Mouse (Mus musculus) hindbrain, postnatal 0 days (tissue): ENCODE measurements around the gene Cdyl2. TPM values are rescaled to one million over a fixed set of nuclear protein-coding genes. Genes with fewer than 3 reads are reported as not detected.

Experiments
- ATAC-seq: fragments of 200-750 bp; cut with Nextera tagmentation; 2 replicates; pipeline ENCODE4 v1.8.0; 2017; ENCODE audit warnings: mild to moderate bottlenecking, moderate TSS enrichment, moderate library complexity
- DNase-seq: peaks from one replicate; pipeline ENCODE4 v3.0.0-alpha.2; 2015; ENCODE audit warnings: low spot score
- H3K27ac ChIP-seq: fragments of 300-500 bp; sonication (generic); 2 replicates; pipeline ENCODE4 v1.5.1; 2014; ENCODE audit warnings: mild to moderate bottlenecking
- H3K27me3 ChIP-seq: fragments of 300-500 bp; sonication (generic); 2 replicates; pipeline ENCODE4 v1.6.1; 2014; ENCODE audit warnings: low read length, mixed read lengths; ENCODE audit not compliant: insufficient read depth
- H3K36me3 ChIP-seq: fragments of 300-500 bp; sonication (generic); 2 replicates; pipeline ENCODE4 v1.6.1; 2014; ENCODE audit warnings: low read length, mixed read lengths; ENCODE audit not compliant: insufficient read depth
- H3K4me1 ChIP-seq: fragments of 300-500 bp; sonication (generic); 2 replicates; pipeline ENCODE4 v1.6.1; 2014; ENCODE audit warnings: antibody characterized with exemption, low read length, mixed read lengths; ENCODE audit not compliant: insufficient read depth
- H3K4me2 ChIP-seq: fragments of 300-500 bp; sonication (generic); 2 replicates; pipeline ENCODE4 v1.6.1; 2014; ENCODE audit warnings: low read depth, mild to moderate bottlenecking, low read length, moderate library complexity, mixed read lengths
- H3K4me3 ChIP-seq: fragments of 300-500 bp; sonication (generic); 2 replicates; pipeline ENCODE4 v1.5.1; 2014; ENCODE audit warnings: low read length
- H3K9ac ChIP-seq: fragments of 300-500 bp; sonication (generic); replicated peaks from 2 replicates; pipeline ENCODE4 v1.6.1; 2014; ENCODE audit warnings: mild to moderate bottlenecking, low read length, moderate library complexity, mixed read lengths
- H3K9me3 ChIP-seq: fragments of 300-500 bp; sonication (generic); 2 replicates; pipeline ENCODE4 v1.6.1; 2016; ENCODE audit warnings: low read length, mixed read lengths
- CTCF ChIP-seq: IDR thresholded peaks from 2 replicates; pipeline ENCODE4 v1.5.1; 2016; ENCODE audit warnings: antibody characterized with exemption, control low read depth, low read depth
- WGBS: fragments of 180-500 bp; shearing (Covaris S2); extraction: QIAGEN DNeasy Blood & Tissue Kit; methylation state at CpG from one replicate; pipeline ENCODE4 v1.1.7; 2014; 5-methylcytosine and 5-hydroxymethylcytosine counted together
- polyA plus RNA-seq: library from polyadenylated mRNA; unstranded; fragments of >200 nt; fragmentation: Nextera tagmentation; extraction: Ambion mirVana; gene quantifications from 2 replicates; pipeline ENCODE4 v1.2.1, GENCODE M21; 2015
- total RNA-seq: library from RNA; depleted of rRNA; stranded (reverse); fragments of >200 nt; gene quantifications from 2 replicates; pipeline ENCODE4 v1.2.3, GENCODE M21; 2014

The Cdyl2 gene
- total and polyA plus RNA-seq, 2 experiments from 2014 or later = 10.6 to 15.3 TPM

DNA sequence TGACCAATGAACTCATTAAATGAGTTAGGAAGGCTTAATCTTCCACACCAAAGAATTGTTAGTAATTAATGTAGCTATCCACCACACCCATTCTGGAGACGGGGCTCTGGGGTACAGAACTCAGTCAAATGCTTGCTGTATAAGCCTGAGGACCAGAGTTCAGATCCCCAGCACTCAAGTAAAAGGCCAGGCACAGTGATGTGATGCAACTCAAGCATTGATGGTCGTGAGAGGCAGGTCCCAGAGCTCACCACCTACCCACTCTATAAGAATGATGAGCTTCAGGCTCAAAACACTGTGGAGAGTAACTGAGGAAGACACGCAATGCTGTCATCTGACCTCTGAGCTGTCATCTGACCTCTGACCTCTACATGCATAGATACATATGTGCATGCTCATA, 76.0 kb downstream of the Cdyl2 start:
- no peak for DNase-seq

DNA sequence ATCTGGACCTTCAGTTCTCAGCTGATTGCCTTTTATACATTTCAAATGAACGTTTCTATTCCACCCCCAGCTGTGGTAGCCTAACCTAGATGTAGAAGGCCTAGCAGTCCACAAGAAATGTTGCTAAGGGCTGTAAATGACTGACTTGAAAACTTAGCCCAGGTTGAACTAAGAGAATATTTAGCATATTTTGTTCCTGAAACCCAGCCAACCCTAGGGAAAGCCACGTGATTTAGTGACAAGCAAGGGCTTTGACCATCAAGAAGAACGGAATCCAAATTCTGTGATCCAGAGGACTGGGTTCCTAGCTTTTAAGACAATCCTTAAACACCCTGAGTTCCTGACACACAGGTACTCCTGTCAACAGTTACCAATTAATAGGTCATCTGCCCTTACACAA, 77.9 kb downstream of the Cdyl2 start:
- Histone ChIP-seq H3K9me3 (no peaks in the 10 kb centered on the region), H3K4me3 (no peak overlapping the region), H3K4me2 (no peak overlapping the region), H3K36me3 (no peaks in the 10 kb centered on the region), H3K4me1 (no peaks in the 10 kb centered on the region), H3K9ac (no peak overlapping the region), H3K27ac (no peak overlapping the region), H3K27me3 (no peaks in the 10 kb centered on the region)
- DNase-seq = no peak
- 78% methylated on average over 3 of the region's 3 CpGs for WGBS
- ATAC-seq = no peak
- TF ChIP-seq CTCF = no peak

More for the DNA sequence above, 76.0 kb downstream of the Cdyl2 start:
- no peak overlapping the region for H3K4me3 ChIP-seq
- H3K4me2 ChIP-seq = no peak overlapping the region
- H3K27ac ChIP-seq = no peak overlapping the region
- no peaks in the 10 kb centered on the region for H3K9me3 ChIP-seq
- WGBS = 90% methylated on average over 3 of the region's 3 CpGs
- no peaks in the 10 kb centered on the region for H3K4me1 ChIP-seq
- no peak for ATAC-seq
- no peak overlapping the region for H3K9ac ChIP-seq
- TF ChIP-seq CTCF = no peak
- H3K27me3 ChIP-seq = no peaks in the 10 kb centered on the region
- no peaks in the 10 kb centered on the region for H3K36me3 ChIP-seq

DNA sequence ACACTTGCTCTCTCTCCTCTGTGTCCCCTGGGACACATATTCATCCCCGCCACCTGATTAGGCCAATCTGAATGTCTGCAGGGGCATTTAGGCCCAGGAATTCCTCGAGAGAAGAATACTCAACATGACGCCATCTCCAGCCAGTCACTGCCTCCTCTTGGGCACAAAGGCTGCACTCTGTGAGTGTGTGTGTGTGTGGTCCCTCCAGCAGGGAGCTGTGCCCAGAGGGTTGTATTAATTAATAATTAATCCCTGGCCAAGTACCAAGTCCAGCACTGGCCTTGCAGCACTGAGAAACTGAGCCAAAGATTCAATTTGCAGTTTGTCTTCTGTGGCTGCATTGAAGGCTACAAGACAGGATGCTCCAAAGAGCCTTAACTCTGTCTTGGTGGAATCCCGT, 79.8 kb downstream of the Cdyl2 start:
- no peak overlapping the region for H3K27ac ChIP-seq
- DNase-seq (peak; percentile 60), ATAC-seq (peak; percentile 78)
- no peak overlapping the region for H3K4me2 ChIP-seq
- no peaks in the 10 kb centered on the region for H3K9me3 ChIP-seq
- no peaks in the 10 kb centered on the region for H3K4me1 ChIP-seq
- TF ChIP-seq CTCF = no peak
- WGBS = 34% methylated on average over 4 of the region's 4 CpGs
- H3K36me3 ChIP-seq = no peaks in the 10 kb centered on the region
- H3K4me3 ChIP-seq = no peak overlapping the region
- H3K9ac ChIP-seq = no peak overlapping the region
- H3K27me3 ChIP-seq = no peaks in the 10 kb centered on the region

- Histone ChIP-seq H3K4me2 (no peak overlapping the region), H3K4me1 (no peaks in the 10 kb centered on the region), H3K4me3 (no peak overlapping the region), H3K27me3 (no peaks in the 10 kb centered on the region), H3K36me3 (no peaks in the 10 kb centered on the region), H3K9me3 (no peaks in the 10 kb centered on the region), H3K27ac (no peak overlapping the region), H3K9ac (no peak overlapping the region)
- WGBS = 83% methylated on average over 16 of the region's 16 CpGs
- no peak for TF ChIP-seq CTCF
- no peak for DNase-seq
- no peak for ATAC-seq
Measured at GRCm38 (mm10) chr8:116649975-116650725, 82.6 kb downstream of the Cdyl2 start.

DNA sequence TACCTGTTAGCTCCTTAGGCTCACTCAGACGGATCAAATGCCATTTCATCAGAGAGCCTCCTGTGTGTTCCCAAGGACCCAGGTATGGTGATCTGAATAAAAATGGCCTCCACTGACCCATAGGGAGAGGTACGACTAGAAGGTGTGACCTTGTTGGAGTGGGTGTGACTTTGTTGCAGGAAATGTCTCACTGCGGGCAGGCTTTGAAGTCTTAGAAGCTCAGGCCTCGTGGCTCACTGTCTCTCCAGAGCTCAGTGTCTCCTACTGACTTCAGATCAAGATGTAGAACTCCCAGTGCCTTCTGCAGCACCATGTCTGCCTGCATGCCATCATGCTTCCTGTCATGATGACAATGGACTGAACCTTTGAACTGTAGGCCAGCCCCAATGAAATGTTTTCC, 87.4 kb downstream of the Cdyl2 start:
- H3K36me3 ChIP-seq = no peaks in the 10 kb centered on the region
- WGBS = 83% methylated on average over 4 of the region's 4 CpGs
- H3K9me3 ChIP-seq = no peaks in the 10 kb centered on the region
- ATAC-seq (no peak), DNase-seq (no peak)
- no peak overlapping the region for H3K4me3 ChIP-seq
- no peaks in the 10 kb centered on the region for H3K4me1 ChIP-seq
- H3K27ac ChIP-seq = no peak overlapping the region
- no peak overlapping the region for H3K4me2 ChIP-seq
- no peaks in the 10 kb centered on the region for H3K27me3 ChIP-seq
- TF ChIP-seq CTCF = no peak
- no peak overlapping the region for H3K9ac ChIP-seq

GRCm38 (mm10) chr8:116640925-116641324, 91.9 kb downstream of the Cdyl2 start:
- Histone ChIP-seq H3K27me3 (no peaks in the 10 kb centered on the region), H3K9me3 (no peaks in the 10 kb centered on the region), H3K27ac (no peak overlapping the region), H3K9ac (no peak overlapping the region), H3K36me3 (no peaks in the 10 kb centered on the region), H3K4me2 (no peak overlapping the region), H3K4me1 (no peaks in the 10 kb centered on the region), H3K4me3 (no peak overlapping the region)
- no peak for TF ChIP-seq CTCF
- ATAC-seq (no peak), DNase-seq (no peak)
- WGBS = 86% methylated on average over 10 of the region's 10 CpGs

- no peaks in the 10 kb centered on the region for H3K9me3 ChIP-seq
- 73% methylated on average over 4 of the region's 4 CpGs for WGBS
- ATAC-seq (no peak), DNase-seq (no peak)
- TF ChIP-seq CTCF = no peak
- no peaks in the 10 kb centered on the region for H3K4me1 ChIP-seq
- H3K27me3 ChIP-seq = no peaks in the 10 kb centered on the region
- H3K4me2 ChIP-seq = no peak overlapping the region
- no peak overlapping the region for H3K4me3 ChIP-seq
- no peak overlapping the region for H3K27ac ChIP-seq
- no peaks in the 10 kb centered on the region for H3K36me3 ChIP-seq
- H3K9ac ChIP-seq = no peak overlapping the region
Measured at GRCm38 (mm10) chr8:116637998-116638397, 94.8 kb downstream of the Cdyl2 start.
